Mouse (Mus musculus): ENCODE results near the gene Tm6sf1.

Gene Tm6sf1

GRCm38 (mm10) chr7:81851706-81852105 lies 7.1 kb upstream of the Tm6sf1 start:
- no peak for DNase-seq

GRCm38 (mm10) chr7:81854568-81855307 lies 4.1 kb upstream of the Tm6sf1 start:
- no peak for DNase-seq

GRCm38 (mm10) chr7:81855694-81856093 lies 3.1 kb upstream of the Tm6sf1 start, which contains the start of gene Gm10160:
TSS of gene Gm10160 (minus strand) at chr7:81855794.
- no peak for DNase-seq

GRCm38 (mm10) chr7:81856221-81856620 lies 2.6 kb upstream of the Tm6sf1 start:
- DNase-seq, result no peak

- no peak for DNase-seq
Measured at GRCm38 (mm10) chr7:81858236-81858635, 565 bp upstream of the Tm6sf1 start.

GRCm38 (mm10) chr7:81860071-81860470 lies 1.3 kb downstream of the Tm6sf1 start:
- DNase-seq, result no peak

- no peak for DNase-seq
Measured at GRCm38 (mm10) chr7:81860996-81861395, 2.2 kb downstream of the Tm6sf1 start.

- DNase-seq, result no peak
Measured at GRCm38 (mm10) chr7:81861461-81861860, 2.7 kb downstream of the Tm6sf1 start.

- DNase-seq, result no peak
Measured at GRCm38 (mm10) chr7:81861921-81862320, 3.1 kb downstream of the Tm6sf1 start.

- no peak for DNase-seq
Measured at GRCm38 (mm10) chr7:81862587-81863583, 4.1 kb downstream of the Tm6sf1 start.

- DNase-seq, result no peak
Measured at GRCm38 (mm10) chr7:81864552-81864951, 5.8 kb downstream of the Tm6sf1 start.

- DNase-seq, result no peak
Measured at GRCm38 (mm10) chr7:81865937-81866336, 7.1 kb downstream of the Tm6sf1 start.

GRCm38 (mm10) chr7:81867231-81867930 lies 8.6 kb downstream of the Tm6sf1 start:
- no peak for DNase-seq

GRCm38 (mm10) chr7:81868158-81868557 lies 9.4 kb downstream of the Tm6sf1 start:
- DNase-seq, result peak; percentile 74

- no peak for DNase-seq
Measured at GRCm38 (mm10) chr7:81872493-81873013, 13.8 kb downstream of the Tm6sf1 start.

GRCm38 (mm10) chr7:81873807-81874206 lies 15.0 kb downstream of the Tm6sf1 start:
- no peak for DNase-seq

- DNase-seq, result no peak
Measured at GRCm38 (mm10) chr7:81874636-81875035, 15.8 kb downstream of the Tm6sf1 start.

GRCm38 (mm10) chr7:81875372-81875771 lies 16.6 kb downstream of the Tm6sf1 start:
- DNase-seq, result no peak

- no peak for DNase-seq
Measured at GRCm38 (mm10) chr7:81880286-81880685, 21.5 kb downstream of the Tm6sf1 start.

- no peak for DNase-seq
Measured at GRCm38 (mm10) chr7:81880797-81881196, 22.0 kb downstream of the Tm6sf1 start.

- no peak for DNase-seq
Measured at GRCm38 (mm10) chr7:81881600-81881999, 22.8 kb downstream of the Tm6sf1 start.

- no peak for DNase-seq
Measured at GRCm38 (mm10) chr7:81885128-81885527, 26.3 kb downstream of the Tm6sf1 start.

GRCm38 (mm10) chr7:81899361-81899760 lies 40.6 kb downstream of the Tm6sf1 start:
- DNase-seq, result no peak

Measured in right cerebral cortex, postnatal 4 days (tissue).